Mouse (Mus musculus) frontal cortex, adult 2 months (tissue): ENCODE results near the gene Map3k15. TPM values are rescaled to one million over a fixed set of nuclear protein-coding genes. Genes with fewer than 3 reads are reported as not detected.

Experiments used
- DNase-seq, 2 experiments: peaks; one replicate each; pipeline ENCODE4 v3.0.0; 2022; ENCODE audit warnings: low spot score in 1 of 2; ENCODE audit errors: extremely low spot score in 1 of 2
- polyA plus RNA-seq: library from polyadenylated mRNA; depleted of rRNA; stranded (reverse); fragments of >200 nt; gene quantifications from 2 replicates; pipeline ENCODE4 v1.2.3, GENCODE M21; 2012; rRNA removed

The Map3k15 gene
- polyA plus RNA-seq, 1 experiment = 1.5 TPM

GRCm38 (mm10) chrX:160134136-160134843 lies 146.1 kb downstream of the Map3k15 start:
- no peak for DNase-seq

- DNase-seq = no peak
These were observed 147.5 kb downstream of the Map3k15 start for GRCm38 (mm10) chrX:160135719-160136118.

DNA sequence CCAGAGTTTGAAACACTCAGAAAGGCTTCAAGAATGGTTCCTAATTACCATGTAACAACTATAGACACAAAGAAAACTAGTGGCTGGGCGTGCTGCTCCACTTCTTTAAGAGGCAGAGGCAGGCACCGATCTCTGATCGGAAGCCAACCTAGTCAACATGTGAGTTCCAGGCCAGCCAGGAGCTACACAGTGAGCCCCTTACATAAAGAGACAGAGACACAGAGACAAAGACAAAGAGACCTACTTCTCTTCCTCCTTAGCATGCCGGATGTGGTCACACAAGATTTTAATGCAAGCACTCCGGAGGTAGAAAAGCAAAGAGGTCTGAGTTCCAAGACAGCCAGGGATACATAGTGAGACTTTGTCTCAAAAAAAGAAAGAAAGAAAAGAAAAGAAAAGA lies 147.9 kb downstream of the Map3k15 start:
- no peak for DNase-seq

DNA sequence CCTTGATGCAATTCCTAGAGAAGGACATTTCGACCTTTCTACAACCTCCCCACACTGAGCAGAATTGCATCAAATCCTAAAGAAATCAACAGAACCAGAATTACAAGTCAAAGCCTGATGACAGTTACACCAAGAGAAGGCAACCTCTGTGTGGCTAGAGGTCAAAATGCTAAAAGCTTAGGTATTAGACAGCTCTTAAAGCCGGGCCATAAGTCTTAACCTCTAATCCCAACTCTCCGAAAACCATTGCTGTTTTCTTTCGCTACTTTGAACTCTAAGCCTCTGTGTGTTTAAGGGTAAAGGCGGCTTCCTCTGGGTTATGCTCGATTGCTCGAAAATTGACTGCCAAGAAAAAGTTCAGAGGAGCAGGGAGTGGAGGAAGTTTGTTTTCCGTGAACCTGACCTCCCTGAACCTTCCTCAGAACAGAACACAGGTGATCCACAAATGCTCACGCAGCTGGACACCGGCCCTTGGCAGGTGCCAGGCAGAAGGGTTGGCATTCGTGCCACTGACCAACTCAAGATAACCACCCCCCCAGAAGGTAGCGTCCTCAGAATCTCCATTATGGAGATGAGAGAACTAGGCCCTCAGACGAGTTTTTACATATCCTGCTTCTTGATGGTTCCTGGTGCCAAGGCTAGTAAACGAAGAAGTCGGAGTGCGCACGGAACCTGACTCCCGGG lies 149.1 kb downstream of the Map3k15 start:
- DNase-seq = no peak

DNA sequence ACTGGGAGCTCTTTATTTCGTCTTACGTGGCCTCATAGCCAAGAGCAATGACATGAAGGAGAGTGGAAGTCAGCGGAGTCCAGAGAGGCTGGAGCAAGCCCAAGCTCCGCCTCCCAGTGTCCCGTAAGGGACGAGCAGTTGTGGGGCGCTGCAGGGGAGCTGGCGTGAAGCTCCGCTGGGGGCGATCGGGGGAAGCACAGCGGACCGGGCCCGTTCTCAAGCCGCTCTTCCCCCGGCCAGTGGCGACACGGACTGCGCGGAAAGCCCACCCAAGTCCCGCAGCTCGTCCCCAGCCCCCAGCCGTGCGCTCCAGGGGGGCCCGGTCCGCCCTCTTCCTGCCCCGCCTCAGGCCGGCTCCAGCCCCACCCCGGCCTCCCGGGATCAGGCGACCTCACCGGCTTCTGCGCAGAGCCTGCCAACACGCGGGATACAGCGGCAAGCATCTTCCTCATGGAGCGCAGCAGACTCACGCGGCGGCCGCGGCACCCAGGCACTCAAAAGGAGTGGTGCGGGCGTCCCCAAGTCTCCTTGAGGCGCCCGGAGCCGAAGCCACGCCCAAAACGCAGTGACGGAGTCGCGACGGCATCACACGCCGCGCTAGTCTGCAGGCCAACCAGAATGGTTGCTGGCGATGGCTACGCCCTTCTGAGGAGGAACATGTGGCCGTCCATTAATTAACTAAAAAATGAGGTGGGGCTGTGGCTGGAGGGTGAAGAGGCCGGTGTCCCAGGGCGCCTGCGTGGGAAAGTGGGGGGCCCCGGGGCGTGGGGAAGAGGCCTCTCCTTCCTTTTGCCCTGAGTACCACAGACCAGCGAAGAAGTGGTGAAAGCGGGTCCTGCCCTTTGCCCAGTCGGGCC lies 149.9 kb downstream of the Map3k15 start, which contains the start of gene Pdha1:
TSS of gene Pdha1 (minus strand) at position 553 of the 857 bp plus-strand sequence.
- peak; percentile 71 to 89 for DNase-seq

DNA sequence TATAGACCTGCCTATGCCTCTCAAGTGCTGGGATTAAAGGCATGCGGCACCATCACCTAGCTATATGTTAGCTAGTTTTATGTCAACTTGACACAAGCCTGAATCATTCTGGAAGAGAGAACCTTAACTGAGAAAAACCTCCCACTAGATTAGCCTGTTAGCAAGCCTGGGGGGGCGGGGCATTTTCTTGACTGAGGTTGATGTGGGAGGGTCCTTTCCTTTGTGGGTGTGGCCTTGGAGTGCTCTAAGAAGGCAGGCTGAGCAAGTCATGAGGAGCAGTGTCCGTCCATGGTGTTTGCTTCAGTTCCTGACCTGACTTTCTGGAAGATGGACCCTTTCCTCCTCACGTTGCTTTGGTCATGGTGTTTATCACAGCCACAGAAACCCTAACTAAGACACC lies 158.6 kb downstream of the Map3k15 start:
- no peak for DNase-seq

- no peak for DNase-seq
These were observed 159.2 kb downstream of the Map3k15 start for GRCm38 (mm10) chrX:160147406-160147805.

GRCm38 (mm10) chrX:160148859-160149258 lies 160.6 kb downstream of the Map3k15 start:
- DNase-seq = no peak

- DNase-seq = peak in 1 of 2 experiments; percentile 24
These were observed 165.0 kb downstream of the Map3k15 start for GRCm38 (mm10) chrX:160153147-160153815.

DNA sequence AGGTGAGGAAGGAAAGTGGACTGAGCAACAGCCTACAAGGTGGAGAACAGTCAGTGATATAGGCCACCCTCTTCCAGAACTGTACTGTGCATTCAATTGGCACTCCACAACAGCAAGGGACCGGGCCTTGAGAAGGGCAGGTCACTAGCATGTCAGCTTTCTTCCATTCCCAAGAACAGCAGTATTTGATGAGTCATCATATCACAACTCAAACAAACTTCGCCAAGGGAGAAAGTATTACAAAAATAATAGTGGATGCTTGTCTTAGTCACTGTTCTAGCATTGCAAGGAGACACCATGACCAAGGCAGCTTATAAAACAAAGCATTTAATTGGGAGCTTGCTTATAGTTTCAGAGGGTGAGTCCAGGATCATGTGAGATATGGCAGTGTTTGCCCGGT lies 176.0 kb downstream of the Map3k15 start:
- no peak for DNase-seq

DNA sequence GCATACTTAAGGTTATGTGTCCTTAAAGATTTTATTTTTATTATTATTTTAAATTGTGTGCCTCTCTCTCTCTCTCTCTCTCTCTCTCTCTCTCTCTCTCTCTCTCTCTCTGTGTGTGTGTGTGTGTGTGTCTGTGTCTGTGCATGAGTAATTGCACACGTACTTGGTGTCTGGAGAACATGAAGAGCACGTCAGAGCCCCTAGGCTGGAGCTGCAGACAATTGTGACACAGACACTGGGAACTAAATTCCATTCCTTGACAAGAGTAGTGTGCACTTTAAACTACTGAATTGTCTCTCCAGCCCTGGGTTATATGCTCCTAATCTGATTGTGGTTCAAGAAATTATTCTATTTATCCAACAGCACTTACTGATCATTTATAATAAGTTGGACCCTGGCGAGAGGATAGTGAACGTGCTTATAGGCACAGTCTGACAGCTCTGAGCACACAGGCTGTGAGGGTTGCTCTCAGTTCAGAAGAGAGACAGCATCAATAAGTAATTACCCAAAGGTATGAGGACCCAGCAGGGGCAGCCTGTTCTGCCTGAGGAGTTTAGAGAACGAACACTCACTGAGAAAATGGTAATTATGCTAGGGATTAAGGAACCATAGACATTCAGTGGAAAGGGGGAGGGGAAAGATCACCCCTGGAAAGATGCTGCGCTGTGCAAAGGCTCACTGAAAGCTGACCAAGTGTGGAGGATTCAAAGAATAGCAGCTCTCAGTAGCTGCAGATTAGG lies 178.2 kb downstream of the Map3k15 start:
- DNase-seq = no peak

DNA sequence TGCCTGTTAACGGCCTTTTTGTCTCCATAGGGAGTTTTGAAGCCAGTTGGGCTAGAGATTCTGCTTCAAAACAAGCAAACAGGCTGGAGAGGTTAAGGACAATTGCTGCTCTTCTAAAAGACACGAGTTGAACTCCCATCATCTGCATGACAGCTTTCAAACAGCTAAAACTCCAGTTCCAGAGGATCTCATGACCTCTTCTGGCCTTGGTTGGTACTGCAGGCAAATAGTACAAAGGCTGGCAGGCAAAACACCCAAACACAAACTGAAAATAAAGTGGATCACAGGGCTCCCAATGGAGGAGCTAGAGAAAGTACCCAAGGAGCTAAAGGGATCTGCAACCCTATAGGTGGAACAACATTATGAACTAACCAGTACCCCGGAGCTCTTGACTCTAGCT lies 181.9 kb downstream of the Map3k15 start:
- peak; percentile 5 to 80 for DNase-seq

Other genes with a start within 250 kb of the Map3k15 start
- 156 and 179 TPM in 2 replicates for gene Pdha1, start 150.0 kb downstream of the Map3k15 start, polyA plus RNA-seq